8 mouse cellular contexts compared by ENCODE assay signal in genomic region chr11:113147535-113148197, GRCm38 (mm10).
DNase-seq lines count a peak whose midpoint lies in the region; TF ChIP-seq lines count a peak whose summit lies in the region.

No protein-coding gene starts in this region.

- no peaks in the 10 kb centered on the region for H3K27me3 ChIP-seq in cerebellum, adult 2 months (ENCODE audit: control insufficient read depth, insufficient read depth, low read length)

- H3K4me1 ChIP-seq in cerebellum, adult 2 months (ENCODE audit: control insufficient read depth, insufficient read depth, low read length): peaks cover 33% of the 10 kb centered on the region

- no peak overlapping the region for H3K4me3 ChIP-seq in cerebellum, adult 2 months (replicated peaks; ENCODE audit: insufficient read depth, low read depth, low read length)
- no peak overlapping the region for H3K4me3 ChIP-seq in layer of hippocampus, adult 2 months

- 0 out of 2 replicates have a peak overlapping the region, but pooled peaks have one; percentile 2 for H3K27ac ChIP-seq in cerebellum, adult 2 months (ENCODE audit: insufficient read depth, low read length)
- H3K27ac ChIP-seq in layer of hippocampus, adult 2 months: peak overlapping the region; percentile 72

- TF ChIP-seq CTCF in cerebellum, adult 2 months (IDR thresholded peaks at IDR 0.05; ENCODE audit: borderline replicate concordance, insufficient read depth, low read depth, low read length): no peak
- no peak for TF ChIP-seq CTCF in layer of hippocampus, adult 2 months (conservative IDR thresholded peaks at IDR 0.05)

- DNase-seq in cerebellum, adult 2 months: peak in 1 of 2 experiments; percentile 29
- DNase-seq in cerebellum, postnatal 4 days (ENCODE audit: low spot score in 2 of 2): no peak
- peak in 1 of 2 experiments; percentile 44 for DNase-seq in layer of hippocampus, adult 2 months (ENCODE audit: low spot score in 2 of 2)
- DNase-seq in layer of hippocampus, adult 9-10 months (ENCODE audit: low spot score): no peak
- DNase-seq in urinary bladder, postnatal 14 days (ENCODE audit: low spot score): peak; percentile 42
- no peak for DNase-seq in urinary bladder, adult 18-20 months (ENCODE audit: low spot score in 2 of 2)
- DNase-seq in yolk sac, embryonic 10.5 days (ENCODE audit: low spot score): no peak
- DNase-seq in right cerebral cortex, adult 18-20 months: no peak

- 58% methylated on average over 17 of the region's 17 CpGs for WGBS in cerebellum, adult 2 months

- no peak for TF ChIP-seq POLR2A in cerebellum, adult 2 months (IDR thresholded peaks at IDR 0.05; ENCODE audit: borderline replicate concordance, insufficient read depth, low read length)
